Mouse (Mus musculus) cerebellum, postnatal 10 days (tissue): Measurements from ENCODE around the gene Lrp11.
A peak's percentile ranks its signal among the peaks of the same experiment; 100 is the strongest.

ENCODE experiments used
- DNase-seq, 2 experiments: peaks; one replicate each; pipeline ENCODE4 v3.0.0; 2021; ENCODE audit warnings: mixed read lengths in 2 of 2

Lrp11 gene

DNA sequence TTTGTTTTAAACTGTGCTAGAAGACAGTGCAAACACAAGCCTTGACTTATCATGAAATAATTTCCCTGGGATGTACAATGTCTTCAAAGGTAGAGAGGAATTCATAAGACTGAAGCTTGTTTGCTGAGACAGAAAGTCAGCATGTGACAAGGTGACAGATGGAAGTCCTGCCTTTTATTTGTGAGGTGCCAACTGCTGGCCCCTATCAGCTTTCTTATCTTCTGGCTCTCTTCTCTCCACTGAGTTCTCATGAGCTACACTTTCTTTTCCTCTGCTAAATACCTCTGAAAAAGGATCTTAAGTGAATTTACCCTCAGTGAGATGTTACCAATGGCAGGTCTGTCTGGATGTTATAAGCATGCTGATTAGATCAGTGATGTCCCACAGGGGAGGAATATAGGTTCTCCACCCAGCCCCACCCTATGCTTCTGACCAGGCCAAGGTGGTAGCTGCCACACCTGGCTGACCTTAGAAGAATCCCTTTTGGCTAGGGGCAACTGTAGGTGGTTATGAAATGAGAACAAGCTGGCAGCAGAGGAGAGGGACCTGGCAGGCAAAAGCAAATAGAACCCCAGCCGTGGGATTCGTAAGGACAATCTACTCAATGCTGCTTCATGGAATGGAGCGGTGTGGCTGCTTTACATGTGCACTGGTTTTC lies 34.4 kb downstream of the Lrp11 start:
- DNase-seq = peak; percentile 23 to 24

GRCm38 (mm10) chr10:7629092-7629491 lies 39.5 kb downstream of the Lrp11 start:
- DNase-seq = no peak

DNA sequence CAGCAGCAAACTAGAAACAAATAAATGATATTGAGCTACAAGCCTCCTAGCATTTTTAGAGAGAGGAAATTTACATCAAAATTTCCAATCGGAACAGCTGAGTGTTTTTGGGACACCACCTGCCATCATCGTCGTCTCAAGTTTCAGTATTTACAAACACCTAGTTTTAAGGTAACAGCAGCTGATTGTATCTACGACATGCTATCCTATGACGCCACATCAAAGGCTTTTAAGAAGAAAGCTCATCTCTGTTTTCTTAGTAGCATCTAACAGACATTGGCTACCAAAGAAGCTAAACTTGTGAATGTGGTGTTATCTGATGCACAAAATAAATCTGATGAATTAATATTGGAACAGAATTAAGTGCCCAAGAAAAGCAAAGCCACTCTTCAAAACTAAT lies 40.7 kb downstream of the Lrp11 start:
- DNase-seq = no peak

GRCm38 (mm10) chr10:7630951-7631720 lies 41.5 kb downstream of the Lrp11 start:
- DNase-seq = no peak

DNA sequence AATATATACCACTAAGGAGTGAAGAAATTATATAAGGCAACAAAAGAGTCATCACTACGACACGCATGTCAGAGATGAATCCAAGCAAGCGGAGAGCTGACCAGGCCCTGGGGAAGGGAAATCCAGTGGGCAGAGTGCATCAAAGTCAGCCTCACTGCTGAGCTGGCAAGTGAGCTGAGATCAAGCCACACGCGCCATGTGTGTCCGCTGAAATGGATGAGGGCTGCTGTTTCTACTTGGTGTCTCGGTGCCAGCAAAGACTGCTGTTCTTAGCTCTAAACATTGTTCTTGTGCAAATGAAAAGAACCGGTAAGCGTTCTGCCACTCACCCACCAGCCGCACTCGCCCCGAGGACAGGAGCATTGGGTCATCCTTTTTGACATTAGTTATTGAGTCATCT lies 50.8 kb downstream of the Lrp11 start:
- DNase-seq = no peak

DNA sequence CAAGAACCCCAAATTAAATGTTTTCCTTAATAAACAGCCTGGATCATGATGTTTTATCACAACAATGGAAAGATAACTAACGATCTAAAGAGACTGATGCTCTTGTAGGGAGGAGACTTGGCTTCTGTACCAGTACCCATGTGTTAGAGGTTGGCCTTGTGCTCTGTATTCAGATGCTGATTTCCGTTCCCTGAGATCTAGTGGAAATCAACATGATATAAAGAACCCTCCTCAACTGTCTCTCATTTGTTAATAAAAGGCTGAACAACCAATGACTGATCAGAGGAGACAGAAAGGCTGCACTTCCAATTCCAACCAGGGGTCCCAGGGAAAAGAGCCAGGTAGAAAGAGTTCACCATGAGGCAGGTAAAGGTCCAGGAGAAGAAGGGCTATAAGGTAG lies 56.3 kb downstream of the Lrp11 start:
- DNase-seq = no peak

DNA sequence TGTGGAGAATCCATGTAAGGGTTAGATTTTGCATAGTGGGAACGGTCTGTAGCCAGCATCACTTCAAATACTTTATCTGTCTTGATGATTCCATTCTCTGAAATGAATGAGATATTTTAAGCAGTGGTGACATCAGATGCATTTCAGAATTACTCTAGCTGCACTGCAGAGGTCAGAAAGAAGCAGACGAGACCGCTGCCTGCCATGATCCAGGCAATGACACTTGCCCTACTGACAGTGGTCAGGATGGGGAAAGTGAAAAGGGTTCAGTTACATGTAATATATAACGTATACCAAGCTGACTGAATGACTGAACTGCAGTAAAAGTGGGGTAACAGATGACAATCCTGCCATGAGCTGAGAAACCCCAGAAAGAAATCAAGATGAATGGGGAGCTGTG lies 59.5 kb downstream of the Lrp11 start:
- no peak for DNase-seq

GRCm38 (mm10) chr10:7651057-7651456 lies 61.5 kb downstream of the Lrp11 start:
- no peak for DNase-seq

DNA sequence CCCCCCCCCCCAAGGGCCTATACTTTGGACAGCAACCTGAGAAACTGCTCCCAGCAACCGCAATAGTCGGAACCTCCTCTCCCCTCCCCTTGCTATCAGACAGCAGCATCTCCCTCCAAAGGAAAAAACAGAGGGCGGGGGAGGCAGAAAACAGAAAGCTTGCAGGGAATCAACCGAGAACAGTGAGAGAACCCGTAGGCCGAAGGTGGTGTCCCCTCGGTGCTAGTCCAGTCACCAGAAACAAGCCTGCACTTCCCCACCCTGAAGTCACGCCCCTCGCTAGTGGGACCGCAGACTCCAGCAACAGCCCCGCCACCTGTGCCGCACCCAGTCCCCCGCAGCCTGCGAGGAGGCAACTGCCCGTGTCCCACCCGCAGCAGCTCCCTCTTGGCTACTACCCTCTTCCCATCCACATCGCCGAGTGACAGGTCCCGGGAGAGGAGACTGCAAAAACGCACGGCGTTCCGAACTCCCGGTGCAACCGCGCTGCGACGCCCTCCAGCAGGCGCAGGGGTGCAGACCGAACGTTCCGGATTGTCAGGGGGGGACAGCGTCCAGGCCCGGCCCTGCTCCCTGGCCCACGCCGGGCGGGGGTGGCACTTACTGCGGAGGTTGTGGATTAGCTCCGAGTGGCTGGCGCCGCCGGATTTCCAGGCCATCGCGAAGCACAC lies 73.0 kb downstream of the Lrp11 start:
- no peak for DNase-seq

GRCm38 (mm10) chr10:7663159-7664026 lies 73.8 kb downstream of the Lrp11 start:
- DNase-seq = peak; percentile 95 to 96

- DNase-seq = no peak
These were observed 74.5 kb downstream of the Lrp11 start for GRCm38 (mm10) chr10:7664027-7664526.

DNA sequence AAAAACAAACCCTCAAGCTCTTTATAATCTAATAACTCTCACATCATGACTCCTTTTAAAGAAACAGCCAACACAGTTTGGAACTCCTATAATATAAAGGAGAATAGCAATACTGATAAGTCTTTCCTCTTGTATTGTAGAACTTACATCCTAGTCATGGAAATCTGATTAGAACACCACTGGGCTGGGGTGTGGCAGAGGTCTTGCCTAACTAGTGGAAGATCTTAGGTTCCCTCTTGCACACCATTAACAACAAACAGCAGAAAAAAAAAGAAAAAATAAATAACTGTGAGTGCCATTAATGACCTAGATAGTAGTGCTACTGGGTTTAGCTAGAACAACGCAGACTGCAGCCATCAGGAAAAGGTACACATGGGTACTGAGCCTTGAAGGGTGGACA lies 75.3 kb downstream of the Lrp11 start:
- DNase-seq = no peak

DNA sequence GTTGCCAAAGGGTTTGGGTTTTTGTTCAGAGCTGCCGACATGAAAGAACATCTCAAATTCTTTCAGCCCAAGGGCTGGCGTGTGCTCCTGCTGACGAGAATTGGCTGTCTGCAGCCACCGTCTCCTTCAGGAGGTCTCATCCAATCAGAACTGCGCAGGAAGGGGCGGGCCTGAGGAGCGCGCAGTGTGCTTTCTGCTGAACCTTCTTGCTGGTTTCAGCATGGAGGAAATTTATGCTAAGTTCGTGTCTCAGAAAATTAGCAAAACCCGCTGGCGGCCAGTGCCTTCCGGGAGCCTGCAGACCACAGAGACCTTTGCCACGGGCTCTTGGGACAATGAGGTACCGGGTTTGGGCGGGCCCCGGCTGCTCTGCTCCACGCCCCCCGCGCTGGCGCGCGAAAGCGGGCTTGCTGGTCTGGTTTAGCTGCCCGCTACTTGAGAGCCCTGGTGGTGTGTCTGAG lies 77.8 kb downstream of the Lrp11 start, which contains the start of gene Nup43:
Nup43 (plus strand) TSS at position 162 of the 461 bp plus-strand sequence.
- DNase-seq = peak; percentile 94 to 95

DNA sequence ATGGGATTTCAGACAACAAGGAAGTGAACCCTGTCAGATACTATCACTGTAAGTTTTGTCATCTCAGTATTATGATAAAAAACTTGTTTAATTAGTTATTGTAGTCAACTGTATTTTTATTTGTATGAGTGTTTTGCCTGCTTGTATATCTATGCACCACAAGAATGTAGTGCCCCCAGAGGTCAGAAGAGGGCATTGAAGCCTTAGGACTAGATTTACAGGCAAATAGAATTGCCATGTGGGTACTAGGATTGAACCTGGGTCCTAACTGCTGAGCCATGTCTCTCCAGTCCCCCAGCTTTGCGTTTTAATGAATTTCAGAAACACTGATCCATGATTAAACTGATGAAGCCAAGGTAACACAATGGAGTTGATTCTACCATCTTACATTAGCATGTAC lies 84.1 kb downstream of the Lrp11 start:
- peak; percentile 47 to 49 for DNase-seq
